Mouse (Mus musculus) forebrain, embryonic 10.5 days (tissue): ENCODE data around the gene Alyref. TPM values are rescaled to one million over a fixed set of nuclear protein-coding genes. Genes with fewer than 3 reads are reported as not detected.
"Not testable (repeated sequence)": the region's sequence is repeated elsewhere in the genome, so short reads cannot be mapped to it uniquely, and the experiment has no call there.

Experiments
- DNase-seq: peaks from one replicate; pipeline ENCODE4 v3.0.0-alpha.2; 2017; ENCODE audit warnings: low spot score; ENCODE audit errors: extremely low spot score
- H3K27ac ChIP-seq: fragments of 300-500 bp; sonication (generic); 2 replicates; pipeline ENCODE4 v1.5.1; 2016; ENCODE audit warnings: mild to moderate bottlenecking
- H3K27me3 ChIP-seq: fragments of 300-500 bp; sonication (generic); 2 replicates; pipeline ENCODE4 v1.6.1; 2016; ENCODE audit warnings: mild to moderate bottlenecking; ENCODE audit not compliant: poor library complexity, severe bottlenecking
- H3K36me3 ChIP-seq: fragments of 300-500 bp; sonication (generic); replicated peaks from 2 replicates; pipeline ENCODE4 v1.6.1; 2016; ENCODE audit warnings: mild to moderate bottlenecking, moderate library complexity
- H3K4me1 ChIP-seq: fragments of 300-500 bp; sonication (generic); 2 replicates; pipeline ENCODE4 v1.6.1; 2016
- H3K4me3 ChIP-seq: fragments of 300-500 bp; sonication (generic); 2 replicates; pipeline ENCODE4 v1.5.1; 2016; ENCODE audit warnings: mild to moderate bottlenecking, moderate library complexity
- H3K9me3 ChIP-seq: fragments of 300-500 bp; sonication (generic); 2 replicates; pipeline ENCODE4 v1.6.1; 2016; ENCODE audit warnings: mild to moderate bottlenecking, moderate library complexity
- WGBS: fragments of 180-500 bp; shearing (Covaris S2); methylation state at CpG from one replicate; pipeline ENCODE4 v1.1.7; 2016; 5-methylcytosine and 5-hydroxymethylcytosine counted together
- polyA plus RNA-seq: library from polyadenylated mRNA; unstranded; fragments of >200 nt; fragmentation: Nextera tagmentation; extraction: Ambion mirVana; gene quantifications from 2 replicates; pipeline ENCODE4 v1.2.1, GENCODE M21; 2016

Gene Alyref
- polyA plus RNA-seq, 1 experiment from 2014 or later, result 618 TPM

DNA sequence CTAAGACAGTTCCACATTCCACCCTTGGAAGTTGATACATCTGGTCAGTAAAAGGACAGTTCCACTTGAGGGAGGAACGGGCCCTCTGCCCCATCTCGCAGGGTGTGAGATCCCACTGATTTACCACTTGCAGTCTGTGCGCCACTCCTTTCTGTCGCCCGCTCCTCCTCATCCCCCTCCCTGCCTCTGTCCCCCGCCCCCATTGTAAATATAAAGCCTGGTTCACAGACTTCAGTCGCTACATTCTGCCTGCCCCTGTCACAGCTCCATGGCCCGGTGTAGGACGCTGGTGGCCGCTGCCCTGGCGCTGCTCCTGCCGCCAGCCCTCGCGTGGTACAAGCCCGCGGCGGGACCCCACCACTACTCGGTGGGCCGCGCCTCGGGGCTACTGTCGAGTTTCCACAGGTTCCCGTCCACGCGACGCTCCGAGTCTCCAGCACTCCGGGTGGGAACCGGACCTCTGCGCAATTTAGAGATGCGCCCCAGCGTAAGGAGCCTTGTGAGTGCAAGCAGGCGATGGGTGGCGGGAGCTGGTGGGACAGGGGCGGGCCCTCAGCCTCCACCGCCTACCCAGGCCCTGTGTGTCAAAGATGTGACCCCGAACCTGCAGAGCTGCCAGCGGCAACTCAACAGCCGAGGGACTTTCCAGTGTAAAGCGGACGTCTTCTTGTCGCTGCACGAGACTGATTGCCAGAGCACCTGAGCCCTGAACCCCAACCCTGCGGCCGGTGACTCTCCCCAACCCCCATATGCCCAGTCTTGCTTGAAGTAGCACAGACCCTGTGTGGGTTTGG is 10.3 kb upstream of the Alyref start, which contains the start of gene Npb:
Npb (plus strand) TSS at position 237 of the 794 bp plus-strand sequence.
- Histone ChIP-seq H3K36me3 (peaks cover 85% of the 10 kb centered on the region), H3K4me1 (peaks cover 27% of the 10 kb centered on the region), H3K27me3 (peaks cover 38% of the 10 kb centered on the region), H3K4me3 (peak within 1 kb of the TSS; percentile 44), H3K9me3 (no peaks in the 10 kb centered on the region), H3K27ac (peak within 1 kb of the TSS; percentile 60)
- DNase-seq, result no peak
- WGBS, result 8% methylated on average over 45 of the region's 45 CpGs

- H3K27me3 ChIP-seq, result peaks cover 38% of the 10 kb centered on the region
- no peak overlapping the region for H3K27ac ChIP-seq
- no peak overlapping the region for H3K4me3 ChIP-seq
- DNase-seq, result no peak
- H3K4me1 ChIP-seq, result peaks cover 27% of the 10 kb centered on the region
- no peaks in the 10 kb centered on the region for H3K9me3 ChIP-seq
- 79% methylated on average over 4 of the region's 4 CpGs for WGBS
- H3K36me3 ChIP-seq, result peaks cover 85% of the 10 kb centered on the region
These were observed 8.6 kb upstream of the Alyref start for GRCm38 (mm10) chr11:120606764-120607163.

DNA sequence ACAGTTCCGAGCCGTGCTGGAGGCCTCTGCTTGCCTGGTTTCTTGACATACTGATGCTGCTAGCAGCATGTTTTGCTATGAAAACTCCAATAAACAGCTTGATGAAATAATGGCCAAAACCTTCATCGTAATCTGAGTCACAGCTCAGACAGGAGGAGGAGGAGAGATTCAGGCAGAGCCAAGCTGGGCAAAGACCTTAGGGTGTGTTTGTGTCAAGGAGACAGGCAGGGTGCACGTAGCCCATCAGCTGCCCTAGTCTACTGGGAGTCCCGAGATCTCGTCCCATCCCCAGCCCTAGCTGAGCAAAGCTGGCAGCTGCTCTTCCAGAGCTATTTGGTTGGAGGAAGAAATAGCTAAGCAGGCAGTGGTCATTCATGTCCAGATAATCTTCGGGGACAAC is 7.5 kb upstream of the Alyref start:
- DNase-seq, result no peak
- H3K27me3 ChIP-seq, result peaks cover 38% of the 10 kb centered on the region
- H3K4me1 ChIP-seq, result peaks cover 27% of the 10 kb centered on the region
- no peak overlapping the region for H3K27ac ChIP-seq
- no peaks in the 10 kb centered on the region for H3K9me3 ChIP-seq
- peaks cover 82% of the 10 kb centered on the region for H3K36me3 ChIP-seq
- WGBS, result 94% methylated on average over 7 of the region's 7 CpGs
- no peak overlapping the region for H3K4me3 ChIP-seq

DNA sequence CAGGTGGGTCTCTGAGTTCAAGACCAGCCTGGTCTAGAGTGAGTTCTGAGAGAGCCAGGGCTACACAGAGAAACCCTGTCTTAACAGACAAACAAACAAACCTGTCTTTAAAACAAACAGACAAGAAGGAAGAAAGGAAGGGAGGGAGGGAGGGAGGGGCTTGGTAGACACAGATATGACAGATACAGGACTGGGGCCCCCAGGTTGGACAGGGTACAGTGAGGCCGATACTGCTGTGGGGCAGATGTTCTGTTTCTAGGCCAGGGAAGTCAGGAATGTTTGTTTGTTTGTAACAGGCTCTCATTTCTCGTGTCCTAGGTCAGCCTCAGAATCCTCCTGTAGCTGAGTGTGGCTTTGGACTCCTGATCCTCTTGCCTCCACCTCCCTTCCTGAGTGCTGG is 5.4 kb upstream of the Alyref start:
- Histone ChIP-seq H3K27ac (no peak overlapping the region), H3K4me3 (no peak overlapping the region), H3K36me3 (peaks cover 79% of the 10 kb centered on the region), H3K9me3 (no peaks in the 10 kb centered on the region), H3K4me1 (peaks cover 30% of the 10 kb centered on the region), H3K27me3 (peaks cover 23% of the 10 kb centered on the region)
- 74% methylated on average over 2 of the region's 2 CpGs for WGBS
- no peak for DNase-seq

DNA sequence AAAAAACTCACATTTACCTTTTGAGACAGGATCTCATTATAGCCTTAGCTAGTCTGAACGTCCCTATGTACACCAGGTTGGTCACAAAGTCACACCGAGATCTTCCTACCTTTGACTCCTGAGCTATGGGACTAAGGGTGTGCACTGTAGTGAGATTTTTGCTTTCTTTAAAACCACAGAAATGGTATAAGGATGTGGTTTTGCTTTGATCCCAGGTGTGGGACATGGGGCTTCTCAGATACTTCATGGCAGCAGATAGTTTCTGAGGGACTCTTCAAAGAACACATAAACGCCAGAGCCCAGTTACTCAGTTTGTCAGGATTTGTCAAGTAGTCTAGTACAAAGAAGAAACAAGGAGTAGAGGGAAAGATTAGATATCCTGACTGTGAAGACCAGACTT is 2.6 kb upstream of the Alyref start:
- DNase-seq, result no peak
- Histone ChIP-seq H3K4me3 (no peak overlapping the region), H3K36me3 (peaks cover 80% of the 10 kb centered on the region), H3K4me1 (peaks cover 38% of the 10 kb centered on the region), H3K9me3 (no peaks in the 10 kb centered on the region), H3K27ac (no peak overlapping the region), H3K27me3 (no peaks in the 10 kb centered on the region)
- 94% methylated on average over 3 of the region's 3 CpGs for WGBS

- Histone ChIP-seq H3K36me3 (peaks cover 80% of the 10 kb centered on the region), H3K27ac (peak overlapping the region; percentile 99)
- WGBS, result 55% methylated on average over 17 of the region's 17 CpGs
These were observed 905 bp upstream of the Alyref start for GRCm38 (mm10) chr11:120598990-120599549.

DNA sequence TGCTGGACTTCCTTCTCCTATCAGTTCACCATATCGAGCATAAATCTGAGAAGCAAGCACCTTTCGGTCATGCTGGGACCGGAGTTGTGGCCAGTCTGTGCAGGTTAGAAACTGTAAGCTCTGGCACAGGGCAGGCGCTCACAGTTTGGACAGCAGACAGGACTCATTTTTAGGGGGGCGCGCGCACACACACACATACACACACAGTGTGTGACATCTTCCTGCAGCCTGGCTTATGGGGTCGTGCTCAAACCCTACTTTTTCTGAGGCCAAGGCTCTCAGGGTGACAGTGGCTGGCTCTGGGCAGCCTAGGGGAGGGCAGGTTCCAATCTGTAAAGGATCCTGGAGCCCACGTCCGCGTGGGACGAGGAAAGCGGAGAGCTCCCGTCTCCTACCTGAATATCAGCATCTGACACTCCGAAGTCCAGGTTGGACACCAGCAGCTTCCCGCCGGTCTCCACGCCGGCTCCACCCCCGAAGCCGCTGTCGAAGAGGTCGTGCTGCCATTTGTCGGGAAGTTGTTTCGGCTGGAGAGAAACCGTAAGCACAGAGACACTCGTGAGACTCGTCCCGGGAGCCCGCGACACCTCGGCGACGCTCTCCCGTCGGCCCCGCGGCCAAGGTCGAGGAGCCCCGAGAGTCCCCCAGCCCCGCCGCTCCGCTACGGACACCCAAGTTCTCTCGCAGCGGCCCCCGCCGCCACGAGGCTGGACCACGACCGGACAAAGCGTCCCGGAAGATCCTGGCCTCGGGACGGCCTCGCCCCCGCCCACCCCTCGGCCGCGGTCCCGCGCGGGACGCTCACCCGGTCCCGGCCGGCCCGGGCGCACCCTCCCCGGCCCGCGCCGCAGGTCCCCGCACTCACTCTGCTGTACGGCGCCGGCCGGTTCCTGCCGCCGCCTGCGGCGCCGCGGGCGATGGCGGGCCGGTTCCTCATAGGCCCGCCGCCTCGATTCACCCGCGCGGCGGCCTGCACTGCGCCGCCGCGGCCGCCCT is 627 bp downstream of the Alyref start:
- Histone ChIP-seq H3K36me3 (peaks cover 80% of the 10 kb centered on the region), H3K27ac (peak overlapping the region; percentile 99), H3K4me3 (peak overlapping the region; percentile 100), H3K27me3 (no peaks in the 10 kb centered on the region), H3K9me3 (no peaks in the 10 kb centered on the region), H3K4me1 (peaks cover 44% of the 10 kb centered on the region)
- 5% methylated on average over 97 of the region's 99 CpGs for WGBS
- DNase-seq, result no peak

More at GRCm38 (mm10) chr11:120598990-120599549, 905 bp upstream of the Alyref start:
- Histone ChIP-seq H3K27me3 (no peaks in the 10 kb centered on the region), H3K4me3 (peak overlapping the region; percentile 100), H3K9me3 (no peaks in the 10 kb centered on the region), H3K4me1 (peaks cover 44% of the 10 kb centered on the region)
- DNase-seq, result no peak

DNA sequence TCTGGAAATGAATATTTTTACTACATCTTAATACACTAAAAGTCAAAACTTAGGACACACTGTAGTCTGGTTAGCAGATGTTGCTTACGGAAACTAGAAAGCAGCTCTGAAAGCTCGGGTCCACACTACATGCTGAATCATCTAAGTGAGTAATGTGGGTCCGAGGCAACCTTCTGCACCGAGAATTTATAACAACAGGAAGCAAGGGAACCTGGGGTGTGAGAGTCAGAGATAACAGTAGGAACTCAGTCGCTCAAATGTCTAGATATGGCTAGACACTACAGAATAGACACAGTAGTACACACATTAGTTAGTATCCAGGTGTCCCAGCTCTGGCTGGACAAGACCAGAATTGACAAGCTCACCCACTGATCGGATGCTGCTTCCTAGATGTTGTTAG is 9.6 kb downstream of the Alyref start:
- 91% methylated on average over 6 of the region's 6 CpGs for WGBS
- peaks cover 99% of the 10 kb centered on the region for H3K36me3 ChIP-seq
- H3K4me1 ChIP-seq, result no peaks in the 10 kb centered on the region
- H3K9me3 ChIP-seq, result peaks cover 4% of the 10 kb centered on the region; the same call in 1 of the 2 replicates
- no peak overlapping the region for H3K27ac ChIP-seq
- no peak overlapping the region for H3K4me3 ChIP-seq
- DNase-seq, result no peak
- H3K27me3 ChIP-seq, result no peaks in the 10 kb centered on the region

DNA sequence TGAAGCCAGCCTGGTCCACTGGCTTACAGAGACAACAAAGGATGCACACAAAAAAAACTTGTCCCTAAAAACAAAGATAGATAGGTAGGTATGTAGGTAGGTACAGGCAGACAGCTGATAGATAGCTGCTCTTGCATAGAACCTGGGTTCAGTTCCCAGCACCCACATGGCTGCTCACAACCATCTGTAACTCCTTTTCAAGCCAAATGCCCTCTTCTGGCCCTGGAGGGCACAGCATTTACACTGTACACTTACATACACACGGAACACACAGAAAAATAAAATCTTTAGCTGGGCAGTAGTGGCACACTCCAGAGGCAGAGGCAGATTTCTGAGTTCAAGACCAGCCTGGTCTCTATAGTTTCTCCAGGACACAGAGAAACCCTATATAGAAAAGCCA is 14.2 kb downstream of the Alyref start:
- peaks cover 29% of the 10 kb centered on the region for H3K4me1 ChIP-seq
- DNase-seq, result no peak
- H3K36me3 ChIP-seq, result peaks cover 78% of the 10 kb centered on the region
- WGBS, result 95% methylated on average over 1 of the region's 1 CpGs
- no peak overlapping the region for H3K4me3 ChIP-seq
- H3K27ac ChIP-seq, result no peak overlapping the region
- no peaks in the 10 kb centered on the region for H3K27me3 ChIP-seq
- peaks cover 4% of the 10 kb centered on the region; the same call in 1 of the 2 replicates for H3K9me3 ChIP-seq

DNA sequence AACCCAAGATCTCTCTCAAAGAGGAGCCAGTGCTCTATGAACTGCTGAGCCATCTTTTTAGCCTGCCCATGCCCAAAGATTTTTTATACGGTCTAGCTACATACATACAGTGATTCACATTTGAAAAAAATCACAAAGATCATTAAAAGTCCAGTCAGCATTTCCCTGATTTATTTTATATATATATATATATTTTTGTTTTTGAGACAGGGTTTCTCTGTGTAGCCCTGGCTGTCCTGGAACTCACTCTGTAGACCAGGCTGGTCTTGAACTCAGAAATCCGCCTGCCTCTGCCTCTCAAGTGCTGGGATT is 15.2 kb downstream of the Alyref start:
- not testable (repeated sequence) for H3K27me3 ChIP-seq, H3K4me3 ChIP-seq, H3K9me3 ChIP-seq, DNase-seq, H3K27ac ChIP-seq
- peaks cover 78% of the 10 kb centered on the region for H3K36me3 ChIP-seq
- 89% methylated on average over 2 of the region's 2 CpGs for WGBS
- H3K4me1 ChIP-seq, result peaks cover 39% of the 10 kb centered on the region

GRCm38 (mm10) chr11:120582268-120582981 is 15.7 kb downstream of the Alyref start:
- Histone ChIP-seq H3K4me3 (peak overlapping the region; percentile 89), H3K36me3 (peaks cover 78% of the 10 kb centered on the region), H3K4me1 (peaks cover 41% of the 10 kb centered on the region), H3K27ac (peak overlapping the region; percentile 99), H3K27me3 (no peaks in the 10 kb centered on the region), H3K9me3 (peaks cover 4% of the 10 kb centered on the region; the same call in 1 of the 2 replicates)
- no peak for DNase-seq
- 75% methylated on average over 8 of the region's 8 CpGs for WGBS
